Mouse (Mus musculus): ENCODE measurements around the gene Aph1b.

Gene Aph1b

GRCm38 (mm10) chr9:66739516-66739915 lies 55.8 kb downstream of the Aph1b start:
- no peak for DNase-seq (ENCODE audit: low spot score in 2 of 2)

DNA sequence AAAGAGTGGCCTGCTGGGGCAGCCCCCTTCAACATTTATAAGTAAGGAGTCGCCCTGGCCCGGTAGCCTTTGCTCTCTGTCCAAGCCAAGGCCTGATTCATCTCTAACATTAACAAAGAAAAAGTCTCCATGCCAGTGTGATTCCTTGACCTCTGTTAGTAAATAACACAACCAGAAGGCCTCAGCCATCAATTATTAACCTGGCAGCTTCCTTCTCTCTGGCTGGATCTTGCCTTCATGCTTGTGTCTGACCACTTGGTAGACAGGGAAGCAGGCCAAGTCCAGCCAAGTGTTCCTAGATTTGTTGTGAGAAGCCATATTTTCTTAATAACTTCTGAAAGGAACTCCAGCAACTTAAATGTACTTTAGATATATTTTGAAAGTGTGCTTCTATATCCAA lies 58.7 kb downstream of the Aph1b start:
- DNase-seq (ENCODE audit: low spot score in 2 of 2), result no peak

- DNase-seq (ENCODE audit: low spot score in 2 of 2), result no peak
Observed at GRCm38 (mm10) chr9:66736016-66736415, 59.3 kb downstream of the Aph1b start.

- DNase-seq (ENCODE audit: low spot score in 2 of 2), result no peak
Observed at GRCm38 (mm10) chr9:66735122-66735521, 60.2 kb downstream of the Aph1b start.

DNA sequence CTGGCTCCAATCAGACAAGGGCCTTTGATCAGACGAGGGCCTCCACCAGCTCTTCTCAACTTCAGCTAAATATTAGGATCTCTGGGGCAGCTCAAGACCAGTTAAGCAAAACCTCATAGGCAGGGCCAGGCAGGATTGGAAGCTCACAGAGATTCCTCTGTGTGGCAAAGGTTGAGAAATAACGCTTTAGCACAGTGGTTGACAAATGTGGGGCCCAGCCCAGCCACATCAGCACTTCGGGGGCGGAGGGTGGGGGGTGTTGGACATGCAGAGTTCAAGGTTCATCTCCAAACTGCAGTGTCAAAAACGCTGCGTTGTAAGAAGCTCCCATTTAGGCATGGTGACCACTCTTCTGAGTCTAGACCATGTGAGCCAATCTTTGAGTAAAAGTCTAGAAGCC lies 60.7 kb downstream of the Aph1b start:
- DNase-seq (ENCODE audit: low spot score in 2 of 2), result no peak

DNA sequence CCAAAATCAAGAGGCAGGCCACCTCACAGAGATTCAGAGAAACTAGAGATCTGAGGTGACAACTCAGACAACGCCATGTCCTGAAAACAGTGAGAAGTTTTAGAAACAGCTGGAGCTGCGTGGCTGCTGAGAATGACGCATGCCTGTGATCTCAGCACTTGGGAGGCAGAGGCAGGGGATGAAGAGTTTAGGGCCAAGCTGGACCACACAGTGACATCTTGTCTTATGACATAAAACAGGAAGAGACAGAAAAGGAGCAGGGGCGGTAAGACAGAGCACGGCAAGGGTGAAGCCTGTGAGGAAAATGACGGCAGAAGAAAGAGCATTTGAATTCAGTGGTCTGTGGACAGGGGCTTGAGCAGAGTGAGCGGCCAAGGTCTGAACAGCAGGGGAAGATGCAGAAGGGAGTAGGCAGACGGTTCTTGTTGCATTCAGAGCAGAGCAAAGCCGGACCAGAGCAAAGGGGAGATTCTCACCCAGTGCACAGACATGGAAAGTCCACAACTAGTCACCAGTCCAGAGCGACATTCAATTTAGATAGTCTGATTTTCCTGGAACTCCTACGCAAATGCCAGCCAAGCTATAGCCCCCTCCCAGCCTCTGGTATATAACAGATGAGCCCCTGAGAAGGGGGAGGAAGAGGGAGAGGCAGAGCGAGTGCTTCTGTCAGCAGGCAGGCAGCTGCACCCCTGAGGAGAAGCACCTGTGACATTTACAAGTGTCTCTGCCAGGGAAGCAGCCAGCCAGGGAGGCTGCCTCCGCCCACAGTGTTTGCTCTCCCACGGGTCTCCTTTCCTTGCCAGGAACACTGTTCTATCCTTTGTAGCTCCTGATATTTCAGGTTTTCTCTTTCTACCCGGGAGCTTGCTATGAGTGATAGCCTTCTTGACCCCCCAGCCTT lies 62.2 kb downstream of the Aph1b start:
- DNase-seq (ENCODE audit: low spot score in 2 of 2), result peak; percentile 77 to 78

DNA sequence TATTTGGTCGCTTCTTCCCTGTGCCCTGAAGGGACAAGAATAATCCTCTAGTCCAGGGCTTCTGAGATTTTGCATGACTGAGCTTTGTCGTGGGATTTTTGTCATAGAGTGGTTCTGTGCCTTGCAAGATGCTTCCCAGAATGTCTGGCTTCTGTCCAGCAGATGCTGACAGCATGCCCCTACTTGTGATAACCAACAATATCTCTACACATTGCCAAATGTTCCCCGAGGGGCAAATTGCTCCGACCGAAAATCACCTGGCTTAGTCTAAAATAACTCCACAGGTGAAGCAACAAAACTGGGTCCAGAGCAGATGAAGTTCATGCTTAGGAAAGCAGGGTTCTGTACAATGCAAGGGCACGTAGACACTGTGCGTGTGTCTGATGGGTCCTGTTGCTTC lies 64.0 kb downstream of the Aph1b start:
- no peak for DNase-seq (ENCODE audit: low spot score in 2 of 2)

GRCm38 (mm10) chr9:66730556-66730955 lies 64.7 kb downstream of the Aph1b start:
- no peak for DNase-seq (ENCODE audit: low spot score in 2 of 2)

- no peak for DNase-seq (ENCODE audit: low spot score in 2 of 2)
Observed at GRCm38 (mm10) chr9:66727333-66727732, 68.0 kb downstream of the Aph1b start.

DNA sequence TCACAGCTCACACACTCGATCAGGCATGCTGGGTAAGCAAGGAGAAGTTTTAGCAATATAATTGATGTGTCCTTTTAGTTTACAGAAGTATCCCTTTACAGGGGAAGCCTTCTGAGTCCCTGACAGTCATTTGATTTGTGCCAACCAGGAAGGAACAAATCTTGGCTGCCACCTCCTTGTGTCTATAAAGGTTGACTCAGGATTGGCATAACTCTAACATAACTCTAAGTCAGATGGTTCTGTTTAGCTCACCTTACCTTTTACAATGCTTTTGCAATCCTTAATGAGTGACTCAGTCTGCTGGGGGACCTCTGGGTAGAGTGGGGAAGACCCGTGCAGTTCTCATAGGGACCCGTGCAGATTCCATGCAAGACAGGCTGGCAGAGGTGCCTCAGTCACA lies 69.7 kb downstream of the Aph1b start:
- no peak for DNase-seq (ENCODE audit: low spot score in 2 of 2)

All from right cerebral cortex, postnatal 36 days (tissue).